Mouse (Mus musculus) erythroblast, adult 5-6 weeks (primary cell): ENCODE data around the gene Rnasek. TPM values are rescaled to one million over a fixed set of nuclear protein-coding genes. Genes with fewer than 3 reads are reported as not detected.

Experiments used
- ATAC-seq: replicated peaks from 2 replicates; pipeline ENCODE4 v1.8.0; 2016; ENCODE audit warnings: moderate number of reproducible peaks, mild to moderate bottlenecking, moderate TSS enrichment, inconsistent platforms; ENCODE audit not compliant: poor library complexity, low FRiP score, severe bottlenecking
- total RNA-seq, 2 experiments: library from RNA; stranded (forward) in 1 of 2; stranded (reverse) in 1 of 2; fragments of 150-400 nt in 1 of 2; fragments of 200-764, 138-1000 nt in 1 of 2; gene quantifications; 2 replicates each; pipeline versions ENCODE4 v1.2.3 to v1.2.4; 2015 to 2017; ENCODE audit warnings: low replicate concordance in 2 of 2

Gene Rnasek
- total RNA-seq, 2 experiments from 2014 or later, result 16.2 to 79.4 TPM

- ATAC-seq, result peak; percentile 84
These were observed 2.0 kb downstream of the Rnasek start, which contains the start of gene 0610010K14Rik for GRCm38 (mm10) chr11:70237457-70238167. Gene 0610010K14Rik, minus strand, starts transcription at chr11:70237914.

DNA sequence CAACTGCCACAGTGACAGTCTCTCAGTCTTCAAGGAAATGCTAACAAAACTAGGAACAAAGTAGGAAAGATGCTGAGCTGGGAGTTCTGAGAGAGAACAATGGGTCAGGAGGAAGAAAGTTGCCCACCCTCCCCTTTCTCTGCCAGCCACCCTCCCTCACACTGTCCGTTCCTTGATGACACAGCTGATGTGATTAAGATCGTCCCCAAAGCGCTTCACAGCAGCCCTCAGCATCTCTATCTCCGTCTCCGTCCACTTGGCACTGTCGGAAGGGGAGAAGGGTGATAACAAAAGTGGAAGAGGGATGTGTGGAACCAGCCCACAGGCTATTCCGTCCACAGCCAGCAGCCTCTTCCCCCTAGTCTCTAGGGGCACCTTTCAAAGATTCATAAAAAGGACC is 2.9 kb downstream of the Rnasek start:
- no peak for ATAC-seq

- ATAC-seq, result no peak
These were observed 4.3 kb downstream of the Rnasek start for GRCm38 (mm10) chr11:70235254-70235900.

DNA sequence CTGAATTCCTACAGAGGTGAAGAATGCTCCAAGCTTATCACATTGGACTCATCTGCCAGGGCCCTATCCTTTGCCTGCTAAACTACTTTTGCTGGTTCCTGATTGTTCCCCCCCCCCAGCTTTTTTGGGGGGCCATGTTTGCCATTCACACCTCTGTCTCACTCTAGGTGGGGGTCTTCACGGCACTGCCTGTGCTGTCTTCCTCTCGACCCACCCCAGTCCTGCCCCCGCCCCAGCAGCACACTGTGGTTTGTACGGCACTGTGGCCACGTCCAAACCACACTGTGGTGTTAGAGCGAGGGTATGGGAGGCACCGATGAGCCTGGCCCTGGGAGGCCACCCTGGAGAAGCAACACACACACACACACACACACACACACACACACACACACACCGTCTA is 5.1 kb downstream of the Rnasek start:
- ATAC-seq, result no peak

GRCm38 (mm10) chr11:70234037-70234436 is 5.6 kb downstream of the Rnasek start:
- ATAC-seq, result no peak

DNA sequence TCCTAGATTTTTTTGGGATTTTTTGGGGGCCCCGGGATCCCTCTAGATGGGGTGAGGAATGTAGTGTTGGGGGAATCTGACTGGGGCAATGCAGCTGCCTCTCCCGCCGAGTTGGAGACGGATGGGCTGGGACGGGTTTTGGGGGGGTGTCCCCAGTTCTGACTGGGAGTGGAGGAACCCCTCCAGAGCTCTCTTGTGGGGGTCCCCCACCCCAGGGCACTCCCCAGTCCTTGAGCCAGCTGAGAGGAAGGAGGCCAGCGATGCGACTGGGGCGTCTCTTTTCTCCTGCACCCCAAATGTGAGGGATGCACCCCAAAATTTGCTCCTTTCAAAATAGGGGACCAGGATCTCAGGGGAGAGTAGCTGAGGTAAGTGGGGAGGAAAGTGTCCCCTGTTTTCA is 6.6 kb downstream of the Rnasek start:
- ATAC-seq, result no peak

- no peak for ATAC-seq
These were observed 7.1 kb downstream of the Rnasek start for GRCm38 (mm10) chr11:70232546-70232945.

GRCm38 (mm10) chr11:70230239-70230727 is 9.4 kb downstream of the Rnasek start:
- peak; percentile 84 for ATAC-seq

DNA sequence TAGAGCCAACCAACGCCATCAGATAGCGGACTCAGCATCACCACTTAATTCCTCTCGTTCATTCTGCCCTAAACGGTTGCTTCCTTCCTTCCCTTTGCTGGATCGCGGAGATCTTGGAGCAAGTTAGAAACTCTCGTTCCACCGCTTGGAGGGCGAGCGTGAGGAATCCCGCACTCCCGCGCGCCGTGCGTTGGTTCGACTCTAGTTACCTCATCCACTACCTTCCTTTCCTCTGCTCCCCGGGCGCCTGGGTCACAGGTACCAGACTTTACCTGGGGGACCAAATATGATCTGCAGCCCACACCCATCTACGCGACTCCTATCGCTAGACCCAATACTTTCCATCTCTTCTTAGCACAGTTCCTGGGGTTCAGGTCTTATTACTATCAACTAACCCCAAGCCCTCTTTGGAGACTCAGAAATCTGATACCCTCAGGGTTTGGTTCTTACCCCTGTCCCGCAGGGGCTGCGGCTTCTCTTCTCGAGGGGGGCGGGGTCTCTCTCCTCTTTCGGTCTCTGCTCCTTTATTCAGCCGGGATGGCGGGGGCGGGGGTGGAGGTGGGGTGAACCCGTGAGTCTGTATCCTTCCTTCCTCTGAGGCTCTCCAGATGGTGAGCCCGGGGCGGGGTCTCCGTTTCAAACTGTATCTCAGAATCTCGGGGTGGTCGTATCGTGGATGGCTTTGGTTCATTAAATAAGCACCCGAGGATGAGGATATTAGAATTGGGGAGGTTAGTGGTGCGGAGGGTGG is 10.2 kb downstream of the Rnasek start, which contains the start of gene Bcl6b:
Bcl6b (minus strand) TSS at position 539 of the 751 bp plus-strand sequence.
- ATAC-seq, result peak; percentile 11; the same call in 1 of the 2 replicates

- ATAC-seq, result peak; percentile 83
These were observed 10.8 kb downstream of the Rnasek start for GRCm38 (mm10) chr11:70228828-70229227.

DNA sequence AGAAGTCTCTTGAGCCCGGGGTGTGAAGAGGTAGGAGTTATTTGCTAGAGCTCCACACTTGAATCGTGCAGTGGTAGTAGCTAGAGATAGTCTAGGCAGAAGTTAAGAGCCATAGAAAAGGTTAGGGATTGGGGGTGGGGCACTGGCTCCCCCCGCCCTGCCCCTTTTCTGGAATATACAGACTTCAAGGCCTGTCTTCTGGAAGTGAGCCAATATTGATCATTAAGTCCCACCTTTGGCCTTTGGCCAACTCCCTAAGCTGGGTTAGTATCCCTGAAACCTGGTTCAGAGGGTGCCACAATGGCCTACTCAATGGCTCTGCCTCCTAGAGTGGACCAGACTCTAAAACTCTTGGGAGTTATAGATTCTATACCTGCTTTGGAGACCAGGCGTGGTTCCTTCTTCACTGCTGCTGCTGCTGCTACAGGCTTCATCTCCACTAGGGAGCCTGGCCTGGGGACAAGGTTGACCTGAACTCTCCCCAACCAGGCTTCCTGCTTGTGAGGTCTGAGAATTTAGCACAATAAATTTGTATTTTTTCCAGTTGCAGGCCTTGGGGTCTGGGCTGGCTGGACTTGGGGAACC is 11.9 kb downstream of the Rnasek start:
- no peak for ATAC-seq

DNA sequence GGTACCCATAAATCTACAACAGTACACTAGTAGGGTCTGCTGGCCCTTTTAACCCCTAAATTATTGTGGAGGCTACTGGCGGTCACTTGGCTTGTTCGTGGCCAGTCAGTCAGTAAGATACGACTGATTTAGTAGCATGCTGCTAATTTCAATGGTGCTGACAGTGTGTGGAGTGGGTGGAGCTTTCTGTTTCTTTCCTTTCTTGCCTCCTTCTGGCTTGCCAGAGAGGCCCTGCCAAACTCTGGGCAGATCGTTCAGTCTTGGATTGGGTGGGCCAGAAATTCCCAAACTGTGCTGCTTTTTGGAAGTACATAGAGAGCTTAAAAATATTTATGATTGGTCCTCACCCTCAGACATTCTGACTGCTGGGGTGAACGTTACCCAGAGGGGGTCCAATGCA is 12.5 kb downstream of the Rnasek start:
- no peak for ATAC-seq

- no peak for ATAC-seq
These were observed 13.1 kb downstream of the Rnasek start for GRCm38 (mm10) chr11:70226602-70226890.

DNA sequence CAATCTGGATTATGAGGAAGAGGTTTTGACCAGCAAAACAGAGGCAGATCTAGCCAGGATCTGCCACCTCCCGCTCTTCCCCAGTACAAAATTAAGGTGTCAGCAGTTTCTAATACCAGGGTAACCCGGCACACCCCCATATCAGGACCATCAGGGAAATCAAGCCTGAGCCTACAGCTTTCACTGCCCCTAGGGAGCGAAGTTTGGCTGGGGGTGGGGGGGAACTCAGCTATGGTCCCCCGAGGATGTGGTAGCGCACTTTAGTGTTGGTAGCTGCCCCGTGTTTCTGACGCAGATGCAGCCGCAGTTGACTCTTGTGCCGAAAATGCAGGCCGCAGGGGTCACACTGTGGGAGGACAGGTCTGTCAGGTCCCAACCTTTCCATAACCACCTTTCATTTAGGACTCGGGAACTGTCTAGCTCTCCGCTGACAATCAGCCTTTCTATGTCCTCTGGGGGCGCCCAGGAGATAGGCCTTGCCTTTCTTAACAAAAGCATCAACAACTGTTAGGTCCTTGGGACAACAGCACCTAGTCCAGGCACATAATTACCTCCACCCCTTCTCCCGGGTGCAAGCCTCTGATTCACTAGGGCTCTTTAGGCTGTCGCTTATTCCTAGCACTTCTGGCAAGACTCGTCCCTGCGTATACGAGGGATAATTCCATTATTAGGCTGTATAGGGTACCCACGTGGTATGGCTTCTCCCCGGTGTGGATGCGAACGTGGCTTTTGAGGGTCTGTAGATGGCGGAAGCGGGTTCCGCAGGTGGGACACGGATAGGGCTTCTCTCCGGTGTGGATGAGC is 13.6 kb downstream of the Rnasek start:
- no peak for ATAC-seq

- no peak for ATAC-seq
These were observed 15.9 kb downstream of the Rnasek start for GRCm38 (mm10) chr11:70223724-70224123.

GRCm38 (mm10) chr11:70221603-70222500 is 17.8 kb downstream of the Rnasek start:
- peak; percentile 79 for ATAC-seq

GRCm38 (mm10) chr11:70220731-70221602 is 18.7 kb downstream of the Rnasek start, which contains the start of gene Slc16a13:
Gene Slc16a13, minus strand, starts transcription at chr11:70221064.
- ATAC-seq, result peak; percentile 74
